ENCODE assay signal across 24 mouse cellular contexts in the genomic region with DNA sequence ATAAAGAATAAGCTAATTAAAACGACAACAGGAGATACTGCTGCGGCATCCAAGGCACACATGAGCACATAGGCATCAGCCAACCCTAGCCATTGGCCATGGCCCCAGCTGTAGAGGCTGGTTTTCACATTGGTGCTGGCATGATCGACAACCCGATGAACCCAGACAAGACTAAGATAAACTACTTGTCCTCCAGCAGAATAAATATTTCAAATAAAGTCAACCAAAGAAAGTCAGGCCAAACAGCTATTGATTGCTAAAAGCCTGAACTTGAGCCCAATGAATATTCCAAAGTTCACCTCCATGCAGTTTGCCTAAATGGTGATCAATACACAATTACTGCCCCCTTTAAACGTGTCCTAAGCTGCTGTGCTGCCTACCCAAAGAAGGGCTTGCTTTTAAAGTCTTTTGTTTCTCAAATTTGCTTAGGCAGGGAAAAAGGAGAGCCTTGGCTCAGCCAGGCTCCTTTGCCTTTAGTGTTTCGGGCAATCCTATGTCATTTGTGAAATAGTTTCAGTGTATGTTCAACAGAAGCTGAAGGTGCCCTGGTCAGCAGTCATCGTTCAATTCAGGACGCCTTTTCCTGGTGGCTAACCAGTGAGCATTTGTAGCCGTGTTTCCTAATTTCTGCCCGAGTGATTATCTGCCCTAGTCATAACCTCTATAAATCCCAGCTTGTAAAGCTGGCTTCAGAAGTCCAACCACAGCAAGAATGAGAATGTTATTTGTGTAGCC.
"Had no signal": no experiment of that assay in that cellular context is flagged by ENCODE, and none has a peak within 500 bp of the region (broad histone marks: within the 10 kb centered on the region; RNA-seq: fewer than 3 reads in every experiment).

No protein-coding gene starts in this region.

- H3K9me3 ChIP-seq: limb, embryonic 10.5 days; limb, embryonic 13.5 days; liver, embryonic 13.5 days; lung, embryonic 15.5 days; megakaryocyte, embryonic 14.5 days; midbrain, embryonic 10.5 days; midbrain, embryonic 13.5 days; neural tube, embryonic 15.5 days; stomach, embryonic 15.5 days had no signal

- H3K27me3 ChIP-seq: limb, embryonic 13.5 days; liver, embryonic 13.5 days; lung, embryonic 15.5 days; megakaryocyte, embryonic 14.5 days; midbrain, embryonic 13.5 days; neural tube, embryonic 15.5 days; stomach, embryonic 15.5 days had no signal

- H3K36me3 ChIP-seq: limb, embryonic 13.5 days; lung, embryonic 15.5 days; neural tube, embryonic 15.5 days had no signal

- H3K9ac ChIP-seq: limb, embryonic 13.5 days; liver, embryonic 13.5 days; lung, embryonic 15.5 days; midbrain, embryonic 13.5 days; neural tube, embryonic 15.5 days; stomach, embryonic 15.5 days had no signal

- H3K4me1 ChIP-seq: lung, embryonic 15.5 days; midbrain, embryonic 10.5 days; midbrain, embryonic 13.5 days; neural tube, embryonic 15.5 days; stomach, embryonic 15.5 days had no signal

- ATAC-seq: intestine, postnatal 0 days; midbrain, embryonic 13.5 days; midbrain, embryonic 16.5 days had no signal

- H3K4me3 ChIP-seq: layer of hippocampus, adult 2 months; limb, embryonic 10.5 days; limb, embryonic 13.5 days; liver, embryonic 13.5 days; lung, embryonic 15.5 days; midbrain, embryonic 10.5 days; midbrain, embryonic 13.5 days; myocyte; neural tube, embryonic 15.5 days; stomach, embryonic 15.5 days had no signal

- H3K27ac ChIP-seq: kidney, postnatal 0 days; layer of hippocampus, adult 2 months; limb, embryonic 10.5 days; limb, embryonic 13.5 days; liver, embryonic 13.5 days; lung, embryonic 15.5 days; midbrain, embryonic 10.5 days; midbrain, embryonic 13.5 days; neural tube, embryonic 15.5 days; stomach, embryonic 15.5 days had no signal

- H3K4me2 ChIP-seq: limb, embryonic 13.5 days; liver, embryonic 13.5 days; lung, embryonic 15.5 days; midbrain, embryonic 13.5 days; neural tube, embryonic 15.5 days; stomach, embryonic 15.5 days had no signal

- DNase-seq: kidney, adult 2 months; kidney, postnatal 25 days; layer of hippocampus, adult 9-11 months; liver, embryonic 13.5 days; lung, adult 18-20 months; lung, postnatal 10 days; lung, postnatal 36 days; right cerebral cortex, adult 18-20 months; spleen, adult 18-20 months; thymus, adult 2 months; thymus, postnatal 14 days had no signal
